Mouse (Mus musculus): ENCODE measurements around the gene Flt1. TPM values are rescaled to one million over a fixed set of nuclear protein-coding genes. Genes with fewer than 3 reads are reported as not detected.

The Flt1 gene
- polyA plus RNA-seq, 1 experiment = 0.18 TPM

DNA sequence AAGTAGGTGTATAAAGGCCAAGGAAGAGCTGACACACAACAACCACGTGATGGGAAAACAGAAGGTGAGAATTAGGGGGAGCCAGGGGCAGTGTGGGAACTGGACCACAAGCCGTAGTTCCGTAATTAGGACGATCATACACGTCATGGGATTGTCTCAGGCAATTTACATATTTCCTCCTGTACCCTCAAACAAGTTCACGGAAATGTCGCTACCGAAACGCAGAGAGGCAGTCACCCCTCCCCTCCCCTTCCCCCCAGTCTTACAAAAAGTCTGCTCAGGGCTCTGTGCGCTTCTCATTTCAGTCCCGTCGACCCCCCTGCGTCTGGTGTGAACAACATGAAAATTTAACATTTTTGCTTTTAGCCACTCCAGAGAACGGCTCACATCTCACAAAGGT, 74.6 kb downstream of the Flt1 start:
- TF ChIP-seq GATA1 (IDR thresholded peaks at IDR 0.05; ENCODE audit: low read length) = no peak

DNA sequence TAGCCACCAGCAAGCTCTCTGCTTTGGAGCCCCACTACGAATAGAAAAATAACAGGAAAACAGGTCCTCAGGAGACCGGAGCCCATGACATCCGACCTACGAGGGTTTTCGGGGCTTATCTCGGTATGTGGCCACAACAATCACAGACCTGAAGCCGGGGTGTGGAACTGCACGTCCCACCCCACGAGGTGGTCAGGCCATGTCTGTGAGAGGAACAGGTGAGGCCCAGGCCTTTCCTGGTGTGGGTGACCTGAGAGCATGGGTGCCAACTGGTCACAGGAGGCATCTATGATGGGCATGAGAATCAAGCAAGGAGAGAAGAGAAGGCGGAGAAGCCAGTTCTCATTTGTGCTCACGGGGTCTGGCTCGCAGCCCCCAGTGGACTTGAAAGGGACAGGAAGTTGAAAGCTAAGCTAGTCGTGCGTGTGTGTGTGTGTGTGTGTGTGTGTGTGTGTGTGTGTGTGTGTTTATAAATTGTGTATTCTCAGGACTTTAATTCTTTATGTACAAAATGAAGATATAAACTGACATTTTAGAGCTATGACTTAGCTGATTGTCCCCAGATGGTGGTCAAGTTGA, 79.4 kb downstream of the Flt1 start:
- TF ChIP-seq GATA1 (IDR thresholded peaks at IDR 0.05; ENCODE audit: low read length) = no peak

DNA sequence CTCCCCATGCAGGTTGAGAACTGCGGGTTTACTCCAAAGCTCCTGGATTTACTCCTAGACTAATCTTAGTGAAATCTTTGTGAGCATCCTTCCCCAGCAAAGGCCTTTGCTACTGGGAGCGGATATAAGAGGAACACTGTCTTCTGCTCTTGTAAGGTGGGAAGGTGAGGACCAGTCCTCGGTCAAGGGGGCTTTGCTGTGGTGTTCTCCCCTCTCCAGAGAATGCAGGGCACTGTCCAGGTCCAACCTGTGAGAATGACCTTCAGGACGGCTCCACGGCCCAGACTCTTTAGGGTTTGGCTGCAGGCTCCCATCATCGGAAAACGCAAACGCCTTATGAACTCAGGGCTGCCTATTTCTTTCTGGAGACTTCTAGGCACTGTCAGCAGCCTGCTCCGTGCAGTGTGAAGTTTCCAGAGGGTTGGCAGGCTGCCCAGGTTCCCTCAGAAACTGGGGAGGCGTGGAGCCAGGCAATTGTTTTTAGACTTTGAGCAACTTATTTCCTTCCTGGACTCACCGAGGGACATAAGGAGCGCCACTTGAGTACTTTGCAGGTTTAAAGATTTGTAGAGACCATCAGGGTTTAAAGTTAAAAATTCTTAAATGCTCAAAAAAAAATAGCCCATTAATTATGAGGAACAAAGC, 80.7 kb downstream of the Flt1 start:
- TF ChIP-seq GATA1 (IDR thresholded peaks at IDR 0.05; ENCODE audit: low read length) = no peak

DNA sequence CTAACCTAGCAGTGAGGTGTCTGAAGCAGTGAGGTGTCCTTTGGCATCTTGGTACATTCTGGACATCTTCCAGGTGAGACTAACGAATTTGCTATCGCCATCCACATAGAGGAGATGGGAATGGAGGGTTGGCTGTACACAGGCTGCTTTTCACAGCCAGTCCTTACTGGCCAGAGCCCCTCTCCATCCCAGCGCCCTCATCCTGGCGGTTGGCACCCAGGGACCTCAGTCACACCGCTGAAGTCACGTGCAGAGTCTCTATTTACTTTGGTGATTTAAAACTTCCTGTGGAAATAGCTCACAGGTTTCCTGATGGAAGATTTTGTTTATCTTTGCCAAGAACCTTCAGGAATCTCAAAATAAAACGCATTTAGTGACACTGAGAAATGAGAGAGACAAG, 84.4 kb downstream of the Flt1 start:
- TF ChIP-seq GATA1 (IDR thresholded peaks at IDR 0.05; ENCODE audit: low read length) = no peak

DNA sequence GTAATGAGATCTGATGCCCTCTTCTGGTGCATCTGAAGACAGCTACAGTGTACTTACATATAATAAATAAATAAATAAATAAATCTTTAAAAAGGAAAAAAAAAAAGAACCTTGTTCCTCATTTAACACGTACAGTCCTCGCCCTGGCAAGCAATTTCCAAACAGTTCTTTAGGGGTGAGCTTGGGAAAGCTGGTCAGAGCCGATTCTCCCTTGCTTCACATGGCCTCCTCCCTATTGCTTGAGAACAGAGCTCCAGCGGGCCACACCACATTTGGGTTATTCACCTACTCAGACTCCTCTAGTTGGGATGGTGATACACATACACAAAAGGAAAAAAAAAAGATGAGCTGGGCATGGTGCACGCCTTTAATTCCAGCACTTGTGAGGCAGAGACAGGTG, 85.9 kb downstream of the Flt1 start:
- no peak for TF ChIP-seq GATA1 (IDR thresholded peaks at IDR 0.05; ENCODE audit: low read length)

DNA sequence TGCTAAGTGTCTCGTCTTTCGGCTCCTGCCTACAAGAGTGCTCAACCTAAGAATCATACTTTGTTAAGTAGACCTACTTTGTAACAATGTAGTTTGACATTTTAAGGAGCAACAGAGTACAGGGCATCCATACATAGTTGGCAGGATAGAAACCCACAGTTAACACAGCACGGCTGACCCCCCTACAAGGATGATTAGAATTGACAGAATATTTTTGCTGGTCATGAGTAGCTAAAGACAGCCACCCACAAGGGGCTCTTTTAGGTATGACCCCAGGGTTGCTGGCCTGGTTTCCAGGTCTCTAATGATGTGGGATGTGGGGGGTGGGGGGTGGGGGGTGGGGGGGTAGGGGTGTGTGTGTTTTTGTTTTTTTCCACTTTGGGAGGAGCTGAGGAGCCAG, 89.1 kb downstream of the Flt1 start:
- TF ChIP-seq GATA1 (IDR thresholded peaks at IDR 0.05; ENCODE audit: low read length) = no peak

DNA sequence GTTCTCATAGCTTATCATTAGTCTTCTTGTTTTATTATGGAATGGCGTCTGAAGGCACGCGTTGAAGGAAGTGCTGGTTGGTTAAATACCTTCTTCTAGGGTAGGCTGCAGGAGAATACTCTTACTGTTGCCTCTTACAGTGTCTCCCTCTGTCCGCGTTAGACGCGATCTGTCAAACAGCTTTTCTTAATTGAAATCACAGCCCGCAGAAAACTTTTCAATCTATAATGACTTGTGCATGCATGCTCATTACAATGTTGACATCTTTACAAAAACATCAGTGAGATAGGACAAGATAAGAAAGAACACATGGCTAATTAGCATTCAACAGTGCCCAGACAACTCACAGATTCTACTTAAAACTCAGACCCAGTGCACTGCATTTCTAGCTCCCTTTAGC, 89.9 kb downstream of the Flt1 start:
- no peak for TF ChIP-seq GATA1 (IDR thresholded peaks at IDR 0.05; ENCODE audit: low read length)

DNA sequence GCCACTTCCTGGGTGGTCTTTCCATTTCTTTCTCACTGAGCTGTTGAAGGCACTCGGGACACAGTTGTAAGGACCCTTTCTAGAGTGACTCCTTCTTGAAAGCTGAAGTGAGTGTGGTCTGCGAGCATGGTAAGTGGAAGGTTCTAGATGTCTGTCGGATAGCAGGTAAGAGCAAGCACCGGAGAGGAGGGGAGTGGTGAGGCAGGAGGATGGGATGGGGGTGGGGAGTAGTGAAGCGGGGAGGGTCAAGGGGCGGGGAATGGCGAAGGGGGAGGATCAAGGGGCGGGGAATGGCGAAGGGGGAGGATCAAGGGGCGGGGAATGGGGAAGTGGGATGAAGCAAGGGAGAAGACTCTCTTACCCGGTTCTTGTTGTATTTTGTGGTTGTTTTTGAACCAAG, 91.8 kb downstream of the Flt1 start:
- TF ChIP-seq GATA1 (IDR thresholded peaks at IDR 0.05; ENCODE audit: low read length) = no peak

DNA sequence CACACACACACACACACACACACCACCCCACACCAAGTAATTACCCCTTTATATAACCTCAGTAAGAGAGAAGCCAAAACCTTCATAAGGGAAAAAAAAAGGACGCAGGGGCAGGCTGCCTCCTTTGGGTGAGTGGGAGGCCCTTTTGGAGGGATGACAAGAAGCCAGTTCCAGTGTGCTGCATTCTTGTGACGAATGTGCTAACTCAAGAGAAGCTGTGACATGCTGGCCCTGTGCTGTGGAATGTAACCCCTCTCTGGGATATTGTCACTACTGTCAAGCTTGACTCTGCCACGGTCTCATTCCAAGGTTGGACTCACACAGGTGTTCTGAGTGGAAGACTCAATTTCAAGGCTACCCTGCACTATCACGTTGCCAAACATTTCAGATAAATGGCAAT, 93.1 kb downstream of the Flt1 start:
- TF ChIP-seq GATA1 (IDR thresholded peaks at IDR 0.05; ENCODE audit: low read length) = no peak

DNA sequence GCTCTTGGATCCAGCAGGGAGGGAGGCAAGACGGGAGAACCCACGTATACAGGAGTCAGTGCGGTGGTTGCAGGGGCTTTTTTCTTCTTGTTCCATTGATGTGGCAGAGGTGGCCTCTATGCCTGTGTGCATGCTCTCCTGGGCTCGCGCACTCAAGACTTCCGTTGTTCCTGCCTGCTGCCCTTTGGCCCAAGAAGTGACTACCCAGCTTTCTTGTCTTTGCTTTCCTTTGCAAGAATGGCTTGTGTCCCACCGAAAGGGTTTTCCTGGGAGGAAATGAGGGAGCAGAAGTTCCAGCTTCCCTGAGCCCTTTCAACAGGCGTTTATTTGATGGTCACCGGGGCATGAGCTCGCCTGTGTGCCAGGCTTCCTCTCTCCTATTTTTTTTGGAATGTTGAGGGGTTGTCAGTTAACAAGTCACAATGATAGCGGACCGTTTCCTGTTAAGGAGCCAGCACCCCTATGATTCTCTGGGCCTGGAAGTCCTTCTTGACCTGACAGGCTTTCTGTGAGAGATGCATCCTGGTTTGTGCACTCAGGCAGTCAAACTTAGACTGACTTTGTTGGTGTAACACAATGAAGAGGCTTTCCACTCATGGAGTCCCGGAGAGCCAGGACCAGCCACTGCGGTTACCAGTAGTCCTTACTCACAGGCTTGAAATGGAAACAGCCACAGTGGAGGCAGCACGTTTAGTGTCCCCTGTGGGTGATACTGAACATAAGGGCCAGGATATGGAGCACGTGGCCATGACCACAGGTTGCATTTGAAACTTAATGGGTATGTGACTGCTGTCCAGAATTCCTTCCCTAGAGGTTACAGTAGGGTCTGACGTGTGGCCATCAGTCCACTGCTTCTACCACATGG, 95.2 kb downstream of the Flt1 start:
- no peak for TF ChIP-seq GATA1 (IDR thresholded peaks at IDR 0.05; ENCODE audit: low read length)

DNA sequence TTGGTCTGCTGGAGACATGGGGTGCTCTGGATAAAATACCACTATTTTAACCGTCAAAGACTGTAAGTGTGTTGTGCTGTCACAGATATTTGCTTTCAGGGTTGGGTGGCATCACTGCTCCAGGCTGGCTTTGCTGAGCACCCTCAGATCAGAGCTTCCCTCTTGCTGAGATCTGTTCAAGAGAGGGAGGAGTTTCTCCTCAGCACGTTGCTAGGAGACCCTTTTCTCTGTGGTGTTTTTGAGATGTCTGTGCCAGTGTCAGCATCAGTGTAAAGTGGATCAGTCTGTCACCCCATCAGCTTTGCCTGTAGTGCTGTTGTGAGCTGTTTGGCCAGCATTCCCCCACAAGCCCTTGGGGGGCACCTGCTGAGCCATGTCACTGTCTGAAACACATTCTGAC, 98.9 kb downstream of the Flt1 start:
- no peak for TF ChIP-seq GATA1 (IDR thresholded peaks at IDR 0.05; ENCODE audit: low read length)

DNA sequence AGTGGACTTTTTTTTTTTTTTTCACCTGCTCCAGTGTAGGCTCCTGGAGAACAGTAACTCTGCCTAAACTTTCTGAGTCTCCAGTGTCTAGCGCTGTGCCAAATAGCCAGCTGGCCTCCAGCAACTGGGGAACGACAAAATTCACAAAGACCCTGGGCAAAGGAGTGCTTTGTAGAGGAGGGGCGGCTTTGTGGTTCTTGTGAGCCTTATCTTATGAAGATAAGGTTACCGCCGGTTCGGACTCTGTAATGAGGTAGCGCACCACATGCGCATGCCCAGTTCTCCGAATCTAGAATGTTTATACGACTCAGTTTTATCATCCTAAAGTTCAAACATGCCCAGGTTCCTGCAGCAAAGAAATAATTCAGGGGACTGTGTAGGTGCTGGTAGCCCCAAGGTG, 102.1 kb downstream of the Flt1 start:
- no peak for TF ChIP-seq GATA1 (IDR thresholded peaks at IDR 0.05; ENCODE audit: low read length)

DNA sequence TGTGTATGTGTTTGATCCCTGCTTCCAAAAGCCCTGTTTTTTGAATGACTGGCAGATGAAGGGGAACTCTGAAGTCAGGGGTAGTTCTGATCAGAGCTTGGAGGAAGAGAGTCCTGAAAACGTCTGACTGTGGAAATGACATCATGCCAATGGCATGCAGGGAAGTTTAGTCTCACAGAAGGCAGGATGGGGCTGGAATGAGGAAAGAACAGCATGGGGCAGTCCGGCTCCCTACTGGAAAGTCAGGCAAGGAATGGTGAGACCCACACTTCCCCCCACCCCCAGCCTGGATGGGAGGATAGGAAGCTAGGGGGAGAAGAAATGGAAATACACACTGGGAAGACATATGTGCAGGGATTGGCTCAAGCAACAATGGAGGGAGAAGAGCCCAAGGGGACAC, 105.6 kb downstream of the Flt1 start:
- no peak for TF ChIP-seq GATA1 (IDR thresholded peaks at IDR 0.05; ENCODE audit: low read length)

DNA sequence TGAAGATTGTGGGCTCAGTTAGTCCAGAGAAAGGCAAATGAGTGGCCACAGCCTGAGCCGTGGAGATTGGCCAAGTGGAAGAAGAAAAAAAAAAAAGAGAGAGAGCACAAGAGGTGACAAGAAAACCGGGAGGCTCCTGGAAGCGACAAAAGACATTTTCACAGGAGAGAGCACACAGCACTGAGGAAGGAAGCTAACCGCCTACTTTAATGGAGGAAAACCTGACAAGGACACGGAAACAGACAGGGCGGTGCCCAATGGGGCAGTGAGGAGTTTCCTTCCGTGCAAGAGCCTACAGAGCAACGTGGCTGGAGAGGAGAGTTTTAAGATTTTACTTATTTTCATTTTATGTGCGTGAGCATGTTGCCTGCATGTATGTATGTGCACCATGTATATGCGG, 107.6 kb downstream of the Flt1 start:
- no peak for TF ChIP-seq GATA1 (IDR thresholded peaks at IDR 0.05; ENCODE audit: low read length)

DNA sequence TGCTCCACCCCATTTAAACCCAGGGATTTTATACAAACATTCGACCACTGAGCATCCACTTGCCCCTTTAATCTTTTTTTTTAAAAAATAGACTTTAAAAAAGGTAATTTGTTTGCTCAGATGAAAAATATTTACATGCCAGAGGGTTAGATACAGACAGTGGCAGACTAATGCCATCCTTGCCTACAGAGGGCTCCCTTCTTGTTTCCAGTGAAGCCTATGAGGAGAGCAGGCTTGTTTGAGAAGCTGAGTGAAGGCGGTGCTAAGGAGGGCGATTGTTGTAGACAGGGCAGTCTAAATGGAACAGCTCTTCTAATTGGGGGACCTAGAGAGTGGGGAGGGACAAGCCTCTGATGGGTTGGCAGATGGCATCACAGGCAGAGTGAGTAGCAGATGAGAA, 109.4 kb downstream of the Flt1 start:
- TF ChIP-seq GATA1 (IDR thresholded peaks at IDR 0.05; ENCODE audit: low read length) = no peak

DNA sequence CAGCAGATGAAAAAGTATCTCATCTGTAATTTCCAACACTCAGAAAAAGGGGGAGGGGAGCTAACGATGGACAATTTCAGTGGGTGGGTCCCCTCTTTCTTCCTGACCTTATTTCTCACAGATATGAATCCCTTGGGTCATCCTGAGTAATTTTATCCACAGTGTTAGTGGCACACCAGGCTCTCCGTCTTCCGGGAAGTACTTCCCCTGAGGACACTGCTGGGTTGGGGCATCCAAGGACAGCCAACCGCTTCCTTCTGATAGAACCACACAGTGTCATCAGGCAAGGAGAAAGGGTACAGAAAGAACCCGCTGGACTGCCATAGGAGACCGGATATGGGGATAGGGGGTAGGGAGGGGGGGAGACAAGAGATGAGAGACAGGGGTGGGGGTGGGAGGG, 111.2 kb downstream of the Flt1 start:
- TF ChIP-seq GATA1 (IDR thresholded peaks at IDR 0.05; ENCODE audit: low read length) = no peak
